Mouse (Mus musculus): ENCODE measurements at regions not wholly inside any gene's neighbourhood (a gene's known extent, or its start where the extent isn't known, plus 50 kb on each side); places are given as distances from the start of the nearest gene placed in this dataset.
"Not testable (repeated sequence)": the region's sequence is repeated elsewhere in the genome, so short reads cannot be mapped to it uniquely, and the experiment has no call there.

DNA sequence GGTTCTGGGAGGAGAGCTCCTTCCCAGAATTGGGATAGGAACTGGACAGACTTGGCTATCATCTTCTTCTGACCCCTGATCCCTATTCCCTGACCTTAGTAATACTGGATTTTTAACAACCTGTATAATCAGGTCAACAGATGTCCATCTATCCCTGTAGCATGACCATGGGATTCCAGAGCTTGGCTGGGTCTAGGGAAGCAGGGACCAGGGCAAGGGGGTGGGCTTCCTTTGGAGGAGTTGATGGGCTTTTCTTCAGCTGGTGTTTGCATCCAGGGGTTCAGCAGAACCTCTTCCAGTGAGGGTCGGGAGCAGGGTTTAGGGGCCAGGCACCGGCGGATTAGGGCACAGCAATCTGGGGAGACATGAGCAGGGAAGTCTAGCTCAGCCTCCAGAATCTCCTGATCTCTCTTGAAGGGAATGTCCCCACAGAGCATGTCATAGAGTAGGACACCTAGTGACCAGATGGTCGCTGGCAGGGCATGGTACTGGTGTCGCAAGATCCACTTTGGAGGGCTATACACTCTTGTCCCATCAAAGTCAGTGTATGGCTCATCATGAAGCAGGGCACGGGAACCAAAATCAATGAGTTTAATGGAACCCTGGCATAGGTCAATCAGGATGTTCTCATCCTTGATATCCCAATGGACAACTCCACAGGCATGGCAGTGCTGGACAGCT is 58.1 kb upstream of the Gm21119 start:
- not testable (repeated sequence) for TF ChIP-seq CTCF (conservative IDR thresholded peaks at IDR 0.05 in 1 of 2, IDR thresholded peaks at IDR 0.05 in 1 of 2; ENCODE audit: low read depth in 2 of 2, low read length in 2 of 2); EP300 (IDR thresholded peaks at IDR 0.05; ENCODE audit: low read length); KAT2A (IDR thresholded peaks at IDR 0.05; ENCODE audit: insufficient replicate concordance, low read length); ZNF384 (IDR thresholded peaks at IDR 0.05; ENCODE audit: low read depth, low read length); E2F4 (IDR thresholded peaks at IDR 0.05; ENCODE audit: insufficient replicate concordance, low read depth, low read length); ETS1 (conservative IDR thresholded peaks at IDR 0.05; ENCODE audit: low read depth, low read length); MEF2A (IDR thresholded peaks at IDR 0.05; ENCODE audit: borderline replicate concordance, low read depth, low read length); USF1 (IDR thresholded peaks at IDR 0.05; ENCODE audit: low read depth, low read length); NELFE (IDR thresholded peaks at IDR 0.05; ENCODE audit: low read depth, low read length); POLR2A (IDR thresholded peaks at IDR 0.05; ENCODE audit: low read depth, low read length); SMC3 (IDR thresholded peaks at IDR 0.05; ENCODE audit: low read depth, low read length); BHLHE40 (IDR thresholded peaks at IDR 0.05; ENCODE audit: low read depth, low read length); HCFC1 (IDR thresholded peaks at IDR 0.05; ENCODE audit: low read depth, low read length); RCOR1 (conservative IDR thresholded peaks at IDR 0.05; ENCODE audit: low read depth, low read length)
